Mouse (Mus musculus) G1E-ER4 (cell line): ENCODE results near the gene Wrb. TPM values are rescaled to one million over a fixed set of nuclear protein-coding genes. Genes with fewer than 3 reads are reported as not detected.

Source experiments
- GATA1 ChIP-seq: IDR thresholded peaks from one replicate; pipeline ENCODE4 v1.8.0; 2012; ENCODE audit warnings: low read length, inconsistent platforms
- polyA plus RNA-seq: library from polyadenylated mRNA; stranded (reverse); fragments of >175 nt; gene quantifications from 2 replicates; pipeline ENCODE4 v1.2.3, GENCODE M21; 2012

Gene Wrb
- polyA plus RNA-seq, 1 experiment = 5.2 TPM

- no peak for TF ChIP-seq GATA1
Observed at GRCm38 (mm10) chr16:96154476-96154875, 9.3 kb downstream of the Wrb start.

GRCm38 (mm10) chr16:96156019-96156418, 10.8 kb downstream of the Wrb start:
- TF ChIP-seq GATA1 = no peak

- no peak for TF ChIP-seq GATA1
Observed at GRCm38 (mm10) chr16:96157171-96157570, 12.0 kb downstream of the Wrb start.

- no peak for TF ChIP-seq GATA1
Observed at GRCm38 (mm10) chr16:96158511-96159080, 13.4 kb downstream of the Wrb start.

- no peak for TF ChIP-seq GATA1
Observed at GRCm38 (mm10) chr16:96159091-96159731, 14.0 kb downstream of the Wrb start.

GRCm38 (mm10) chr16:96159794-96160346, 14.7 kb downstream of the Wrb start:
- no peak for TF ChIP-seq GATA1

- TF ChIP-seq GATA1 = no peak
Observed at GRCm38 (mm10) chr16:96160927-96161326, 15.7 kb downstream of the Wrb start.

GRCm38 (mm10) chr16:96161336-96161735, 16.1 kb downstream of the Wrb start:
- TF ChIP-seq GATA1 = no peak

- TF ChIP-seq GATA1 = no peak
Observed at GRCm38 (mm10) chr16:96165723-96166264, 20.6 kb downstream of the Wrb start.

GRCm38 (mm10) chr16:96168837-96169236, 23.6 kb downstream of the Wrb start:
- no peak for TF ChIP-seq GATA1

GRCm38 (mm10) chr16:96173648-96174047, 28.4 kb downstream of the Wrb start:
- no peak for TF ChIP-seq GATA1

- no peak for TF ChIP-seq GATA1
Observed at GRCm38 (mm10) chr16:96175399-96175798, 30.2 kb downstream of the Wrb start.

GRCm38 (mm10) chr16:96179156-96179555, 33.9 kb downstream of the Wrb start:
- no peak for TF ChIP-seq GATA1

- TF ChIP-seq GATA1 = no peak
Observed at GRCm38 (mm10) chr16:96187619-96188018, 42.4 kb downstream of the Wrb start.

GRCm38 (mm10) chr16:96191531-96192506, 46.6 kb downstream of the Wrb start, which contains the start of gene Lca5l:
Gene Lca5l (minus strand): TSS chr16:96192271.
- TF ChIP-seq GATA1 = no peak
